ENCODE assay signal across 23 mouse cellular contexts in the genomic region with DNA sequence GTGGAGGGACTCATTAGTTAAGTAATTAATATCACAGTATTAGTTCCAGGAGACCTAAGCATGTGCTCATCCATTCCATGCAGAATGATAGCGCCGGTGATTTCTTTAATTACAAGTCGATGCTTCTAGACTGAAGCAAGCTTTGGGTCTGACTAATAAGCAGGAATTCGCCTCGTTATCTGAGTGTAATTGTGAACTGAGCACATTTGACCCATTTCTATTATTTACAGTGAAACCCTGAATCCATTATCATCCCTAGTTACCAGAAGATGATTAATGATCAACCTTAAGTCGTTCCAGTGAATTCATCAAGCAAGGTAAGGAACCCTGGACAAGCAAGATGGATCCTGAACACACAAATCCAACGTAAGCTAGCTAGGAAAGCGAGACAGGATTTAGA.
"Had no signal": no experiment of that assay in that cellular context is flagged by ENCODE, and none has a peak within 500 bp of the region (broad histone marks: within the 10 kb centered on the region; RNA-seq: fewer than 3 reads in every experiment).

No protein-coding gene starts in this region.

- H3K4me2 ChIP-seq: kidney, embryonic 15.5 days; limb, embryonic 13.5 days; lung, embryonic 14.5 days; midbrain, embryonic 13.5 days; neural tube, embryonic 13.5 days; stomach, embryonic 15.5 days had no signal

- H3K9me3 ChIP-seq: kidney, embryonic 15.5 days; limb, embryonic 10.5 days; limb, embryonic 13.5 days; megakaryocyte, embryonic 14.5 days; midbrain, embryonic 10.5 days; midbrain, embryonic 13.5 days; neural tube, embryonic 13.5 days; stomach, embryonic 15.5 days had no signal

- H3K4me3 ChIP-seq: kidney, embryonic 15.5 days; layer of hippocampus, adult 2 months; limb, embryonic 10.5 days; limb, embryonic 13.5 days; megakaryocyte, embryonic 14.5 days; midbrain, embryonic 10.5 days; midbrain, embryonic 13.5 days; myocyte; neural tube, embryonic 13.5 days; stomach, embryonic 15.5 days had no signal

- H3K27me3 ChIP-seq: kidney, embryonic 15.5 days; limb, embryonic 13.5 days; megakaryocyte, embryonic 14.5 days; midbrain, embryonic 13.5 days; neural tube, embryonic 13.5 days; stomach, embryonic 15.5 days had no signal

- H3K36me3 ChIP-seq: kidney, embryonic 15.5 days; limb, embryonic 10.5 days; limb, embryonic 13.5 days; midbrain, embryonic 10.5 days; midbrain, embryonic 13.5 days; neural tube, embryonic 13.5 days; stomach, embryonic 15.5 days had no signal

- DNase-seq: kidney, adult 18-20 months; kidney, postnatal 14 days; layer of hippocampus, adult 9-11 months; liver; liver, postnatal 0 days; lung, embryonic 14.5 days; right cerebral cortex, postnatal 25 days; spleen, adult 18-20 months; thymus, postnatal 25 days had no signal

- H3K9ac ChIP-seq: kidney, embryonic 15.5 days; limb, embryonic 13.5 days; liver, embryonic 14.5 days; liver, postnatal 0 days; lung, embryonic 14.5 days; midbrain, embryonic 13.5 days; neural tube, embryonic 13.5 days; stomach, embryonic 15.5 days had no signal

- ATAC-seq: liver, postnatal 0 days; lung, postnatal 0 days; midbrain, embryonic 13.5 days; midbrain, embryonic 16.5 days had no signal

- H3K27ac ChIP-seq: kidney, embryonic 15.5 days; layer of hippocampus, adult 2 months; limb, embryonic 10.5 days; limb, embryonic 13.5 days; liver, embryonic 14.5 days; macrophage; midbrain, embryonic 10.5 days; midbrain, embryonic 13.5 days; neural tube, embryonic 13.5 days; stomach, embryonic 15.5 days had no signal

- H3K4me1 ChIP-seq: kidney, embryonic 15.5 days; limb, embryonic 10.5 days; limb, embryonic 13.5 days; megakaryocyte, embryonic 14.5 days; midbrain, embryonic 10.5 days; midbrain, embryonic 13.5 days; neural tube, embryonic 13.5 days; stomach, embryonic 15.5 days had no signal
